Mouse (Mus musculus): Measurements from ENCODE around the gene Swi5. TPM values are rescaled to one million over a fixed set of nuclear protein-coding genes. Genes with fewer than 3 reads are reported as not detected.
A peak's percentile ranks its signal among the peaks of the same experiment; 100 is the strongest.

Swi5 gene
- polyA plus RNA-seq, 1 experiment = 65.3 TPM

DNA sequence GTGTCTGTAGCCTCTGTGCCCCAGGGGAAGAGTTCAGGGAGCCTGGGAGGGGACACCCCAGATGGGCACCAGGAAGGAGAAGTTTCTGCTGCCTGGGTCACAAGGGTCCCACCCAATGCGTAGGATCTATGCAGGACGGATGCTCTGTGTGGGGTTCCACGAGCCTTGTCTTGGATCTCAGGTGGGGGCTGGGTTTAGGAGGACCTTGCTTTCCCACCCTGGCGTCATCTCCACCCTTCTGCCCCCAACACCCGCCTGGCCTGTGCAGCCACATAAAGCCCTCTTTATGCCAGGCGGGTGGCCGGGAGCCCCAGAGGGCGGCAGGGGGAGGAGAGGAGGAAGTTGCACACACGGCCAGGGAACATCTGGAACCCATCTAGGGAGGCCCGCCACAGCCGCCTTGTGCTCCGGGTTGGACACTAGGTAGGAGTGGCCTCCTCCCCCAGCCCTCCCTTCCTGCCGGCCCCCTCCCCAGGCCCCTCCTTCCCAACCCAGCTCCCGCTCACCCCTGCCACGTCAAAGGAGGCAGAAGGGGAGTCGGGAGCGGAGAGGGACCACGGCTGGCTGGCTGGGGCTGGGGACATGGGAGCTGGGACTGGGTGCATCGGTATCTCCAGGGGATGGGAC is 30.0 kb upstream of the Swi5 start:
- Histone ChIP-seq H3K27me3 (ENCODE audit: control insufficient read depth, insufficient read depth, low read length) (no peaks in the 10 kb centered on the region), H3K27ac (ENCODE audit: insufficient read depth, low read depth, low read length) (peak overlapping the region; percentile 62), H3K36me3 (ENCODE audit: control insufficient read depth, insufficient read depth, low read length) (peaks cover 7% of the 10 kb centered on the region; the same call in 1 of the 2 replicates), H3K4me3 (ENCODE audit: low read depth, low read length) (peak overlapping the region; percentile 45), H3K4me1 (ENCODE audit: control insufficient read depth, insufficient read depth, insufficient read length, low read length) (peaks cover 7% of the 10 kb centered on the region; the same call in 1 of the 2 replicates)
- TF ChIP-seq CTCF (IDR thresholded peaks at IDR 0.05; ENCODE audit: extremely low read depth, insufficient read length, insufficient replicate concordance, low read depth, low read length) (no peak), POLR2A (IDR thresholded peaks at IDR 0.05; ENCODE audit: low read depth, low read length) (no peak)
- WGBS = 54% methylated on average over 19 of the region's 19 CpGs

DNA sequence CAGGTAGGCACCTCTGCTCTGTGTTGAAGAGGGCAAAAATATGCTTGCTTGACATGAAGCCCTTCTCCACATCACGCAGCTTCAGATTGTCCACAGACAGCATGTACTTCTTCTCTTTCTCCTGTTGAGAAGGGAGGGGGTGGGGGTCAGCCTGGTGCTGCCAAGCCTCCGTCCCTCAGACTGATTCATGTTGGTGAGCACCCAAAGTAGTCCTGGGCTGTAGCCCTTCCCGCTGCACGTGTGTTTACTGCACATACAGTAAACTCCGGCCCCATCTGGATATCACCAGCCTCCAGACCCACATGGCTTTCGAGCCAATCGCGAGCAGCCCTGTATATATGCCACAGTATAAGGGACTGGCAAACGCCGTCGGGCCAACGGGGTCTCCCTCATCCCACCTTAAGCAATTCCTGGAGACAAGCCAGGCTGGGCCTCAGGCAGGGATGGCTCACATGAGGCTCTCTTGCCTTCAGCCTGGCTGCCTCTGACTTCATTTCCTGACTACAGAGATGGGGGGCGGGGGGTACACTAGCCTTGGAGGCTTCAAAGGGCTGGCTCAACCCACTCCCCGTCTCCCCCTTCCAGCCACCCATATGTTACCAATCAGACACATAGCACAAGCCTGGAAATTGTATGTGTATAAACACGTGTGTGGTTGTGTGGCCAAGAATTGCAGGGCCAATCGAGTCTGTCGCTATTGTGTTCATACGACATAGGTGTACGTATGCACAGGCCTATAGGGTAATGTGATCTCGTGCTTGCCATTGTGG is 29.2 kb upstream of the Swi5 start:
- H3K36me3 ChIP-seq (ENCODE audit: control insufficient read depth, insufficient read depth, low read length) = peaks cover 7% of the 10 kb centered on the region; the same call in 1 of the 2 replicates
- 80% methylated on average over 20 of the region's 20 CpGs for WGBS
- TF ChIP-seq POLR2A (IDR thresholded peaks at IDR 0.05; ENCODE audit: low read depth, low read length) = no peak
- no peak overlapping the region for H3K4me3 ChIP-seq (ENCODE audit: low read depth, low read length)
- no peak overlapping the region for H3K27ac ChIP-seq (ENCODE audit: insufficient read depth, low read depth, low read length)
- peaks cover 6% of the 10 kb centered on the region for H3K4me1 ChIP-seq (ENCODE audit: control insufficient read depth, insufficient read depth, insufficient read length, low read length)
- H3K27me3 ChIP-seq (ENCODE audit: control insufficient read depth, insufficient read depth, low read length) = no peaks in the 10 kb centered on the region

DNA sequence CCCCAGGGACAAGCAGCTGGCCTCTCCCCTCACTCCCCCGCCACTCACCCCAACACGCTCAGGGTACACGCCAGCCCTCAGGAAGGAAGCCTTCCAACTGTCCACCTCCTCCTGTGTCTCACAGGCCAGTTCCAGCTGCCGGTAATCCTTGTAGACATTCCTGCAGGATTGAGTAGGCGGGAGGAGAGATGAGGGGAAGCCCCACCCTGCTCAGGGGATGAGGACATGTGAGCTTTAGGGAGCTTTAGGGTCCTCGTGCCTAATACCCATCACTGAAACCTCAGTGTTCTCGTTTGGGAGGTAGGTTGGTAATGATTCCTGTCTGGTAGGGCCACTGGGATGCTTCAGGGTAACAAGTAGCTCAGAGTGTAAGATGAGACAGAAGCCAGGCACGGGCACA is 27.9 kb upstream of the Swi5 start:
- 63% methylated on average over 8 of the region's 8 CpGs for WGBS
- H3K27me3 ChIP-seq (ENCODE audit: control insufficient read depth, insufficient read depth, low read length) = no peaks in the 10 kb centered on the region
- TF ChIP-seq CTCF (IDR thresholded peaks at IDR 0.05; ENCODE audit: extremely low read depth, insufficient read length, insufficient replicate concordance, low read depth, low read length) = no peak
- no peak for TF ChIP-seq POLR2A (IDR thresholded peaks at IDR 0.05; ENCODE audit: low read depth, low read length)
- H3K4me1 ChIP-seq (ENCODE audit: control insufficient read depth, insufficient read depth, insufficient read length, low read length) = peaks cover 2% of the 10 kb centered on the region; the same call in 1 of the 2 replicates
- no peak overlapping the region for H3K4me3 ChIP-seq (ENCODE audit: low read depth, low read length)
- H3K36me3 ChIP-seq (ENCODE audit: control insufficient read depth, insufficient read depth, low read length) = peaks cover 7% of the 10 kb centered on the region; the same call in 1 of the 2 replicates
- no peak overlapping the region for H3K27ac ChIP-seq (ENCODE audit: insufficient read depth, low read depth, low read length)

DNA sequence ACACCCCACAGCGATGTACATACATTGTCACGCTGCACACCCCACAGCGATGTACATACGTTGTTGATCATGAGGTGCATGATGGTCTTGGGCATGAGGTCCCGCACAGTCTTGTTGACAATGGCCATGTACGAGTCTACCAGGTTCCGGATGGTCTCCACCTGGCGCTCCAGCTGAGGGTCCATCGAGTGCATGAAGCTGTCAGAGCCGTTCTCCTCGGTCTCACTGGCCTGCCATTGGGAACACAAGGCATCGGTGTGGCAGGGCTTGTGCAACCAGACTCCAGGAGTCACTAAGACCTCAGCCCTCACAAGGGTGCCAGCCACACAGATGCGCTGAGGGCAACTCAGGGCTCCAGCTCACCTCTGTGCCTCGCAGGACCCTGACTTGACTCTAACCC is 27.0 kb upstream of the Swi5 start:
- Histone ChIP-seq H3K36me3 (ENCODE audit: control insufficient read depth, insufficient read depth, low read length) (peaks cover 4% of the 10 kb centered on the region; the same call in 1 of the 2 replicates), H3K27ac (ENCODE audit: insufficient read depth, low read depth, low read length) (no peak overlapping the region), H3K4me3 (ENCODE audit: low read depth, low read length) (no peak overlapping the region), H3K4me1 (ENCODE audit: control insufficient read depth, insufficient read depth, insufficient read length, low read length) (peaks cover 2% of the 10 kb centered on the region; the same call in 1 of the 2 replicates), H3K27me3 (ENCODE audit: control insufficient read depth, insufficient read depth, low read length) (no peaks in the 10 kb centered on the region)
- WGBS = 95% methylated on average over 14 of the region's 14 CpGs
- TF ChIP-seq POLR2A (IDR thresholded peaks at IDR 0.05; ENCODE audit: low read depth, low read length) (no peak), CTCF (IDR thresholded peaks at IDR 0.05; ENCODE audit: extremely low read depth, insufficient read length, insufficient replicate concordance, low read depth, low read length) (no peak)

DNA sequence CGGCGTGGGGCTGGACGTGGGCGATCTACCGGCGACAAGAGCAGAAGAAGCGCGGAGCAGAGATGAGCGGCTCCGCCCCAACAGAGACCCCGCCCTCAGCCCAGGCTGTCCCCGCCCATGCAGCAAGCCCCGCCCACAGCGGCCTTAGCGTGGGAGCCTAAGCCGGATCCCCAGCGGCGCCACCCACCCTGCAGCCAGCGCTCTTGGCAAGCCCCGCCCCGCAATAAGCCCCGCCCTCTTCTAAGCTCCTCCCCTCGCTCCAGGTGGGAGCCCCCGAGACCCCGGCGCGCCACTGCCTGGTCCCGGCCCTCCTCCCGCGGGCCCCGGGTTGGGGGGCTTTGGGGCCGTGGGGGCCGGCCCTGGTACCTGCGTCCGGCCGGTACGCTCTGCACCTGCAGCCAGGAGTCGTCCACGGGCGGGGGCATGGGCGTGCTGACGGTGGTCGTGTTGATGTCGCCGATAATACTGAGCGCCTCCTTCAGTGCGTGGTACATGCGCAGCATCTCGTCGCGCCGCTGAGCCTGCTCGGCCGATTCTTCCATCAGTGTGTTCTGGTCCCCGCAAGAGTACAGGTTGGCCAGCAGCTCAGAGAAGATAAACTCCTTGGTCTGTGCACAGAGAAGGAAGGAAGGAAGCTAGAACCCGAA is 24.6 kb upstream of the Swi5 start:
- Histone ChIP-seq H3K36me3 (ENCODE audit: control insufficient read depth, insufficient read depth, low read length) (peaks cover 13% of the 10 kb centered on the region; the same call in 1 of the 2 replicates), H3K4me1 (ENCODE audit: control insufficient read depth, insufficient read depth, insufficient read length, low read length) (peaks cover 2% of the 10 kb centered on the region; the same call in 1 of the 2 replicates), H3K27me3 (ENCODE audit: control insufficient read depth, insufficient read depth, low read length) (no peaks in the 10 kb centered on the region), H3K27ac (ENCODE audit: insufficient read depth, low read depth, low read length) (no peak overlapping the region), H3K4me3 (ENCODE audit: low read depth, low read length) (peak overlapping the region; percentile 38)
- TF ChIP-seq POLR2A (IDR thresholded peaks at IDR 0.05; ENCODE audit: low read depth, low read length) = no peak
- TF ChIP-seq CTCF (IDR thresholded peaks at IDR 0.05; ENCODE audit: extremely low read depth, insufficient read length, insufficient replicate concordance, low read depth, low read length) = no peak
- 38% methylated on average over 56 of the region's 56 CpGs for WGBS

DNA sequence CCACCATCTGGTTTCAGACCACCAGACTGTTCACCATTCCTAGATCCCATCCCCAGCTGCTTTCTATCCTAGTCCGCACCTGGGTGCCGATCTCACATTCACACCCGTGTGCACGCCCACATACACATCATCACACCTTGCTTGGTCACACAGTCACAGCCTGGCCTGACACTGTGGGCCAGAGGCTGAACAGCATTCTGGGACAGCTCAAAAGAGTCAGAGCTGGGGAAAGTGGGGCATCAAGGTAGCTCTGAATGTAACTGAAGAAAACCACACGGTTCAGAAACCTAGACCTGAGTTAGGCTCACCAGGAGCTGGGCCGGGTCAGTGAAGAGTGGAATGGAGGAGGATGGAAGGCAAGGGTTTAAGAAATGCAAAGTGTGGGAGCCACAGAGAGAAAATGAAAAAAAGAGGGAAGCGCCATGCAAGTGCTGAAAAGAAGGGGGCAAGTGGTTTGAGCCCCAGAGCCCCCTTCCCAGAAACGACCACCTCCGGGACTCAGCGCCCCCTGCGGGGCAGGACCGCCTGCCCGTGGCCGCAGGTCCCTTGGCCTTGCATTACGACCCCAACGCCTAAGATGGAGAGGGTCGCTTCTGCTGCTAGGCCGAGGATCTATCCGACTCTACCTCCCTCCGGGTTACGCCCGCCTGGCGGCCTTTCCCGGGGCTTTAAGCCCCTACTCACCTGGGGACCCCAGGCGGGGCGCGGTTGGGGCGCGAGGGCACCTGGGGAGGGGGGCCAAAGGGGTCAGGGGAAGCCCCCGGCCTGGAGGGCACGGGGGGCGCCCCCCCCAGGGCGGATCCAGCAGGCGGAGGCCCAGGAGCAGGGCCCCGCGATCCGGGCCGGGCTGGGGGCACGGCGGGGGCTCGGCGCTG is 23.8 kb upstream of the Swi5 start:
- H3K4me1 ChIP-seq (ENCODE audit: control insufficient read depth, insufficient read depth, insufficient read length, low read length) = peaks cover 2% of the 10 kb centered on the region; the same call in 1 of the 2 replicates
- WGBS = 52% methylated on average over 42 of the region's 42 CpGs
- H3K27ac ChIP-seq (ENCODE audit: insufficient read depth, low read depth, low read length) = no peak overlapping the region
- H3K27me3 ChIP-seq (ENCODE audit: control insufficient read depth, insufficient read depth, low read length) = no peaks in the 10 kb centered on the region
- H3K4me3 ChIP-seq (ENCODE audit: low read depth, low read length) = peak overlapping the region; percentile 38
- TF ChIP-seq CTCF (IDR thresholded peaks at IDR 0.05; ENCODE audit: extremely low read depth, insufficient read length, insufficient replicate concordance, low read depth, low read length) (no peak), POLR2A (IDR thresholded peaks at IDR 0.05; ENCODE audit: low read depth, low read length) (no peak)
- peaks cover 18% of the 10 kb centered on the region; the same call in 1 of the 2 replicates for H3K36me3 ChIP-seq (ENCODE audit: control insufficient read depth, insufficient read depth, low read length)

All from small intestine, adult 2 months (tissue).